Mouse (Mus musculus): ENCODE measurements around the gene Prrc2b. TPM values are rescaled to one million over a fixed set of nuclear protein-coding genes. Genes with fewer than 3 reads are reported as not detected.

The Prrc2b gene
- polyA plus RNA-seq, 1 experiment = 5.5 TPM

- no peaks in the 10 kb centered on the region for H3K27me3 ChIP-seq (ENCODE audit: control insufficient read depth, insufficient read depth, low read length)
- TF ChIP-seq CTCF (IDR thresholded peaks at IDR 0.05; ENCODE audit: control insufficient read depth, insufficient read depth, insufficient replicate concordance, low read depth, low read length) (no peak), POLR2A (IDR thresholded peaks at IDR 0.05; ENCODE audit: control insufficient read depth, low read depth, low read length) (no peak)
- no peak overlapping the region for H3K4me3 ChIP-seq (ENCODE audit: control insufficient read depth, low read depth, low read length)
- no peaks in the 10 kb centered on the region; the same call in none of the 2 replicates for H3K4me1 ChIP-seq (ENCODE audit: control insufficient read depth, insufficient read depth, low read length)
- H3K36me3 ChIP-seq (ENCODE audit: control insufficient read depth, insufficient read depth, low read length) = no peaks in the 10 kb centered on the region
- no peak overlapping the region for H3K27ac ChIP-seq (ENCODE audit: control insufficient read depth, insufficient read depth, low read depth, low read length)
Observed at GRCm38 (mm10) chr2:32216506-32216905, 65.6 kb downstream of the Prrc2b start.

GRCm38 (mm10) chr2:32217656-32218055 is 66.8 kb downstream of the Prrc2b start:
- Histone ChIP-seq H3K27me3 (ENCODE audit: control insufficient read depth, insufficient read depth, low read length) (no peaks in the 10 kb centered on the region), H3K4me3 (ENCODE audit: control insufficient read depth, low read depth, low read length) (no peak overlapping the region), H3K4me1 (ENCODE audit: control insufficient read depth, insufficient read depth, low read length) (no peaks in the 10 kb centered on the region; the same call in none of the 2 replicates), H3K27ac (ENCODE audit: control insufficient read depth, insufficient read depth, low read depth, low read length) (no peak overlapping the region), H3K36me3 (ENCODE audit: control insufficient read depth, insufficient read depth, low read length) (no peaks in the 10 kb centered on the region)
- no peak for TF ChIP-seq CTCF (IDR thresholded peaks at IDR 0.05; ENCODE audit: control insufficient read depth, insufficient read depth, insufficient replicate concordance, low read depth, low read length)
- no peak for TF ChIP-seq POLR2A (IDR thresholded peaks at IDR 0.05; ENCODE audit: control insufficient read depth, low read depth, low read length)

GRCm38 (mm10) chr2:32218113-32218512 is 67.2 kb downstream of the Prrc2b start:
- no peak overlapping the region for H3K27ac ChIP-seq (ENCODE audit: control insufficient read depth, insufficient read depth, low read depth, low read length)
- H3K4me1 ChIP-seq (ENCODE audit: control insufficient read depth, insufficient read depth, low read length) = no peaks in the 10 kb centered on the region; the same call in none of the 2 replicates
- TF ChIP-seq POLR2A (IDR thresholded peaks at IDR 0.05; ENCODE audit: control insufficient read depth, low read depth, low read length) (no peak), CTCF (IDR thresholded peaks at IDR 0.05; ENCODE audit: control insufficient read depth, insufficient read depth, insufficient replicate concordance, low read depth, low read length) (no peak)
- no peaks in the 10 kb centered on the region for H3K27me3 ChIP-seq (ENCODE audit: control insufficient read depth, insufficient read depth, low read length)
- no peaks in the 10 kb centered on the region for H3K36me3 ChIP-seq (ENCODE audit: control insufficient read depth, insufficient read depth, low read length)
- no peak overlapping the region for H3K4me3 ChIP-seq (ENCODE audit: control insufficient read depth, low read depth, low read length)

GRCm38 (mm10) chr2:32218541-32219334 is 67.9 kb downstream of the Prrc2b start:
- TF ChIP-seq POLR2A (IDR thresholded peaks at IDR 0.05; ENCODE audit: control insufficient read depth, low read depth, low read length) (no peak), CTCF (IDR thresholded peaks at IDR 0.05; ENCODE audit: control insufficient read depth, insufficient read depth, insufficient replicate concordance, low read depth, low read length) (no peak)
- no peak overlapping the region for H3K4me3 ChIP-seq (ENCODE audit: control insufficient read depth, low read depth, low read length)
- no peaks in the 10 kb centered on the region for H3K36me3 ChIP-seq (ENCODE audit: control insufficient read depth, insufficient read depth, low read length)
- H3K27ac ChIP-seq (ENCODE audit: control insufficient read depth, insufficient read depth, low read depth, low read length) = no peak overlapping the region
- no peaks in the 10 kb centered on the region; the same call in none of the 2 replicates for H3K4me1 ChIP-seq (ENCODE audit: control insufficient read depth, insufficient read depth, low read length)
- H3K27me3 ChIP-seq (ENCODE audit: control insufficient read depth, insufficient read depth, low read length) = no peaks in the 10 kb centered on the region

GRCm38 (mm10) chr2:32219501-32219900 is 68.6 kb downstream of the Prrc2b start:
- TF ChIP-seq POLR2A (IDR thresholded peaks at IDR 0.05; ENCODE audit: control insufficient read depth, low read depth, low read length) = no peak
- no peak for TF ChIP-seq CTCF (IDR thresholded peaks at IDR 0.05; ENCODE audit: control insufficient read depth, insufficient read depth, insufficient replicate concordance, low read depth, low read length)

GRCm38 (mm10) chr2:32220021-32220420 is 69.1 kb downstream of the Prrc2b start:
- Histone ChIP-seq H3K27me3 (ENCODE audit: control insufficient read depth, insufficient read depth, low read length) (no peaks in the 10 kb centered on the region), H3K4me3 (ENCODE audit: control insufficient read depth, low read depth, low read length) (no peak overlapping the region), H3K4me1 (ENCODE audit: control insufficient read depth, insufficient read depth, low read length) (no peaks in the 10 kb centered on the region; the same call in none of the 2 replicates), H3K27ac (ENCODE audit: control insufficient read depth, insufficient read depth, low read depth, low read length) (no peak overlapping the region), H3K36me3 (ENCODE audit: control insufficient read depth, insufficient read depth, low read length) (no peaks in the 10 kb centered on the region)
- no peak for TF ChIP-seq CTCF (IDR thresholded peaks at IDR 0.05; ENCODE audit: control insufficient read depth, insufficient read depth, insufficient replicate concordance, low read depth, low read length)
- no peak for TF ChIP-seq POLR2A (IDR thresholded peaks at IDR 0.05; ENCODE audit: control insufficient read depth, low read depth, low read length)

More at GRCm38 (mm10) chr2:32219501-32219900, 68.6 kb downstream of the Prrc2b start:
- Histone ChIP-seq H3K27me3 (ENCODE audit: control insufficient read depth, insufficient read depth, low read length) (no peaks in the 10 kb centered on the region), H3K36me3 (ENCODE audit: control insufficient read depth, insufficient read depth, low read length) (no peaks in the 10 kb centered on the region), H3K4me1 (ENCODE audit: control insufficient read depth, insufficient read depth, low read length) (no peaks in the 10 kb centered on the region; the same call in none of the 2 replicates), H3K27ac (ENCODE audit: control insufficient read depth, insufficient read depth, low read depth, low read length) (no peak overlapping the region), H3K4me3 (ENCODE audit: control insufficient read depth, low read depth, low read length) (no peak overlapping the region)

- Histone ChIP-seq H3K27me3 (ENCODE audit: control insufficient read depth, insufficient read depth, low read length) (no peaks in the 10 kb centered on the region), H3K4me1 (ENCODE audit: control insufficient read depth, insufficient read depth, low read length) (no peaks in the 10 kb centered on the region; the same call in none of the 2 replicates), H3K36me3 (ENCODE audit: control insufficient read depth, insufficient read depth, low read length) (no peaks in the 10 kb centered on the region), H3K27ac (ENCODE audit: control insufficient read depth, insufficient read depth, low read depth, low read length) (no peak overlapping the region), H3K4me3 (ENCODE audit: control insufficient read depth, low read depth, low read length) (no peak overlapping the region)
- TF ChIP-seq POLR2A (IDR thresholded peaks at IDR 0.05; ENCODE audit: control insufficient read depth, low read depth, low read length) = no peak
- TF ChIP-seq CTCF (IDR thresholded peaks at IDR 0.05; ENCODE audit: control insufficient read depth, insufficient read depth, insufficient replicate concordance, low read depth, low read length) = no peak
Observed at GRCm38 (mm10) chr2:32220969-32221368, 70.1 kb downstream of the Prrc2b start.

Measured in testis, adult 2 months (tissue).